Mouse (Mus musculus) ZHBTc4 (cell line): ENCODE measurements around the gene Col18a1.

Source experiments
- DNase-seq: peaks from one replicate; pipeline ENCODE4 v3.0.0-alpha.2; 2011; ENCODE audit warnings: low read depth, low spot score

Gene Col18a1

GRCm38 (mm10) chr10:77182804-77183331, 16.5 kb upstream of the Col18a1 start:
- DNase-seq = no peak

GRCm38 (mm10) chr10:77180110-77180509, 13.8 kb upstream of the Col18a1 start:
- no peak for DNase-seq

- DNase-seq = peak; percentile 68
Measured at GRCm38 (mm10) chr10:77178691-77179090, 12.3 kb upstream of the Col18a1 start.

- DNase-seq = no peak
Measured at GRCm38 (mm10) chr10:77170400-77170799, 4.1 kb upstream of the Col18a1 start.

- peak; percentile 70 for DNase-seq
Measured at GRCm38 (mm10) chr10:77165318-77165945, 916 bp downstream of the Col18a1 start.

- peak; percentile 82 for DNase-seq
Measured at GRCm38 (mm10) chr10:77164437-77165052, 1.8 kb downstream of the Col18a1 start.

- DNase-seq = no peak
Measured at GRCm38 (mm10) chr10:77164041-77164436, 2.3 kb downstream of the Col18a1 start.

GRCm38 (mm10) chr10:77163392-77163977, 2.9 kb downstream of the Col18a1 start:
- DNase-seq = no peak

GRCm38 (mm10) chr10:77159573-77159972, 6.8 kb downstream of the Col18a1 start:
- DNase-seq = no peak

- no peak for DNase-seq
Measured at GRCm38 (mm10) chr10:77158948-77159347, 7.4 kb downstream of the Col18a1 start.

- no peak for DNase-seq
Measured at GRCm38 (mm10) chr10:77157245-77158019, 8.9 kb downstream of the Col18a1 start.

- peak; percentile 96 for DNase-seq
Measured at GRCm38 (mm10) chr10:77152178-77152621, 14.1 kb downstream of the Col18a1 start.

- DNase-seq = no peak
Measured at GRCm38 (mm10) chr10:77151551-77152002, 14.8 kb downstream of the Col18a1 start.

GRCm38 (mm10) chr10:77150947-77151521, 15.3 kb downstream of the Col18a1 start:
- no peak for DNase-seq

GRCm38 (mm10) chr10:77150016-77150415, 16.3 kb downstream of the Col18a1 start:
- no peak for DNase-seq

GRCm38 (mm10) chr10:77147545-77147944, 18.8 kb downstream of the Col18a1 start:
- no peak for DNase-seq

- DNase-seq = no peak
Measured at GRCm38 (mm10) chr10:77146901-77147463, 19.4 kb downstream of the Col18a1 start.

- peak; percentile 72 for DNase-seq
Measured at GRCm38 (mm10) chr10:77145946-77146345, 20.4 kb downstream of the Col18a1 start.

GRCm38 (mm10) chr10:77144372-77144771, 22.0 kb downstream of the Col18a1 start:
- DNase-seq = no peak

- DNase-seq = no peak
Measured at GRCm38 (mm10) chr10:77142328-77142727, 24.0 kb downstream of the Col18a1 start.

- no peak for DNase-seq
Measured at GRCm38 (mm10) chr10:77138304-77138703, 28.0 kb downstream of the Col18a1 start.
